Mouse (Mus musculus) hindlimb bud, embryonic 11.5 days (tissue): Measurements from ENCODE around the gene Izumo2.

Experiments used
- DNase-seq: peaks from one replicate; pipeline ENCODE4 v3.0.0-alpha.2; 2012; ENCODE audit warnings: low read depth, low spot score; ENCODE audit errors: extremely low spot score

Izumo2 gene

GRCm38 (mm10) chr7:44708574-44708973 lies at the start of gene Izumo2:
Izumo2 (plus strand) TSS chr7:44708742.
- no peak for DNase-seq

- DNase-seq: no peak
These were observed 47.3 kb upstream of the Izumo2 start for GRCm38 (mm10) chr7:44661219-44661618.

DNA sequence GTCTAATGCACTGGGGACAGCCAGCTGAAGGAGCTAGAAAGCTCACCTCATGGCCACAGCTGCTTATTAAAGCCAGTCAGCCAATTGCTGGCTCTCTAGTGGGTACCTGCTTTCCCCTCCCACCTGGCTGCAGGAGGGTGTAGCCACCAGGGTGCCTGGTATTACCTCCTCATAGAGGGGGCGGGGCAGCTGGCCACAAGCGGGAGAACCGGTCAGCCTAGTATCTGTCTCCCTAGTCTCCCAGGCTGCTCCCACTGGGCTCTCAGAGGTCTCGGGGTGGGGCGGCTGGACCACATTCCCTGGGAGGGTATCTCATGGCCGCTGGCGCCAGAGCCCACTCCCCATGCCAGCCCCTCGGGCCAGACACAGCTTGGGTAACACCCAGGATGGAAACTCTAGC lies 46.4 kb upstream of the Izumo2 start:
- DNase-seq: no peak

DNA sequence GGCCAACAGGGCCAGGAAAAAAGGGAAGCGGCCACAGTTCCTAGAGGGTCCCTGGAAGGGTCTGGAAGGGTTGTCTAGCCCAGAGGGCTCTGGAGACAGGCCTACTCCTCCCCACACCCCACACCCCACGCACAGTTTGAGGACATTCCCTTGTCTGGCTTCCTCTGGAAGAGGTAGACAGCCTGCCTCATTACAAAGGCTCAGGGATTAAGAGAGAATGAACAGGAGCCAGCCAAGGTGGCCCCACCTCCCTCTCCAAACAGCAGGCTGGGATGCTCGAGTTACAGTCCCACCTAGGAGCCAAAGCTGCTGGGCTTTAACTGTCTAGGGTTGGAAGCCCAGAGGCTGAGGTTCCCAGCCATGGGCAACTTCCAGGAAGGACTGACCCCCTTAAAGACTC lies 46.0 kb upstream of the Izumo2 start:
- DNase-seq: no peak

GRCm38 (mm10) chr7:44663546-44663945 lies 45.0 kb upstream of the Izumo2 start:
- DNase-seq: no peak

DNA sequence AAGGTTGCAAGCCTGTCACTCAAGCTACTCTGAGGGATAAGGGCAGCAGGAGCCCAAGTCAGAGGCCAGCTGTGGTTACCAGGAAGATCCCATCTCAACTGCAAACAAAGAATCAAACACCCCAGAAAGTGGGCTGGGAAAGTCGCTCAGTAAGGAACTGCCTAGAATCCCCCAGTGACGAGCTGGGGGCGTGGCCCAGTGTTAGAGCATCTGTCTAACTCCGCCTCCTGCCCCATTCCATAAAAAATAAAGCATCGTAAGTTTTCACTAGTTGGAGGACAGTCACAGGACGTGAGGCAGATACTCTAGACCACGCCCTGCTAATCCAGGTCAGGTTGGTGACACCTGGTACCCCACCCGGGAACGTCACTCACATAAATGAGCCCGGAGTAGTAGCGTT lies 43.8 kb upstream of the Izumo2 start:
- DNase-seq: no peak

DNA sequence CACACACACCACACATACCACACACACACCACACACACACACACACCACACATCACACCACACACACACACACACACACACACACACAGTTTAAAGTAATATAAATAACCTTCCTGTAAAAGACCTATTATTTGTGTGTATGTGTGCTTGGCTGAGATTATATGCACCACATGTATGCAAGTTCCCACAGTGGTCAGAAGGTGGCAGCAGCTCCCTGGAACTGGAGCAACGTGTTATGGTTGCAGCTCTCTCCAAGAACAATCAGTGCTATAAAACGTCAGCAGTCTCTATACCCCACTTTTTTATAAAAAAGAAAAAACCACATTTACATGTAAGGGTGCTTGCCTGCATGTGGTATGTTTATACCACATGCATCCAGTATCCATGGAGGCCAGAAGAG lies 42.1 kb upstream of the Izumo2 start:
- DNase-seq: no peak

- no peak for DNase-seq
These were observed 40.4 kb upstream of the Izumo2 start for GRCm38 (mm10) chr7:44667996-44668738.

DNA sequence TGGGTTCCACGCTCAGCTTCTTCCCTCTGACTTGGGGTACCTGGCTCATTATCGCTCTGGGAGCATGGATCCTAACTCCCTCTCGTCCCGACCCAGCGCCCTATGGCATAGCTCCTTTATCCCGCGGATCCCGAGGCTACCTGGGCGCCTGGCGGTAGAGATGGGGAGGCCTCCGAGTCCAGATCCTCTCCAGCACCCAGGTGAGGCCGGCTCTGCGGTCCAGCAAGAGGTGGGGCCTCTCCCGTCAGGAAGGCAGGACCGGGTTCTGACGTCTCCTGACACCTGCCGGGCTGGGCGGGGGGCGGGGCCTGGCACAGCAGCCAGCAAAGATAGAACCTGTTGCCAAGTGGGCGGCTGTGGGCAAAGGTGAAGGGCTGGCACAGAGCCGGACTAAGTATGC lies 39.4 kb upstream of the Izumo2 start:
- no peak for DNase-seq

GRCm38 (mm10) chr7:44670803-44671202 lies 37.7 kb upstream of the Izumo2 start, which contains the start of gene Myh14:
Myh14 (minus strand) TSS chr7:44670843.
- peak; percentile 26 for DNase-seq

DNA sequence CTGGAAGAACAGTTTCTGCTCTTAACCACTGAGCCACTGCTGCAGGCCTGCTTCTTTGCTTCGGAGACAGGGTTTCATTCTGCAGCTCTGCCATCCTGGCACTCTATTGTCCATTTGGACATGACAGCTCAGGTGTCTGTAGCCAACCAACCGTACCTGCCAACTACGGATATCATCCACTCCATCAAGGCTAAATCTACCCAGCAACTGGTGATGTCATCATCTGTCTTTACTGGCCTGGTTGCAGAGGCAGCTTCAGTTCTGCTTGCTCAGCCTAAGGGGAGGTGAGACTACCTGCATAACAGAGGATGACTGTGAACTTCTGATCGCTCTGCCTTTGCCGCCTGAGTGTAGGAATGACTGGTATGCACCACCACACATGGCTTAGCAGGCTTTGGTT lies 36.3 kb upstream of the Izumo2 start:
- DNase-seq: no peak

DNA sequence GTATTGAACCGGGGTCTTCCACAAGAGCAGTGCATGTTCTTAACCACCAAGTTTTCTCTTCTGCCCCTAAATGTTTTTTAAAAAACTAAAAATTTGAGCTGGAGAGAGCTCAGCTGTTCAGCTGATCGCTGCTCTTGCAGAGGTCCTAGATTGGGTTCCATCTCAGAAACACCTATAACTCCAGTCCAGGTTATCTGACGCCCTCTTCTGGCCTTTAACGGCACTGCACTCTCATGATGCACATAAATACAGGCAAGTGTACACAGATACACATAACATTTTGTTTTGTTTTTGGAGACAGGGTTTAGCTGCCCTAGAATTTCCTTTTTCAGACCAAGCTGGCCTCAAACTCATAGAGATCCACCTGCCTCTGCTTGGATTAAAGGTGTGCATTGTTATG lies 34.0 kb upstream of the Izumo2 start:
- no peak for DNase-seq

DNA sequence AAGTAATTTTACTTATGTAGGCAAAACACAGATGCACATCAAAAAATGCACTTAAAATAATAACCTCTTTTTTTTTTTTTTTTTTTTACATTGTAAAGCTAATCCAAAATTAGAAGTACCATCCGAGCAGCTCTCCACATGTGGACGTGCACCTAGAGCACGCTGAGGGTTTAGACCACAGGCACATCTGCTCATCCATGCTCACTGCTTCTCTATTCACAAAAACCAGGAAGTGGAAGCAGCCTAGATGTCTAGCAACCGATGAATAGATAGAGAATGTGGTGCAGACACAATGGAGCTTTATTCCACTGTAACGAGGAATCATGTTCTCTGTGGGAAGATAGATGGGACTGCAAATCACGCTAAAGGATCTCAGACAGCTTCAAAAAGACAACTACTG lies 33.4 kb upstream of the Izumo2 start:
- no peak for DNase-seq

- no peak for DNase-seq
These were observed 32.4 kb upstream of the Izumo2 start for GRCm38 (mm10) chr7:44676126-44676525.

- no peak for DNase-seq
These were observed 31.9 kb upstream of the Izumo2 start for GRCm38 (mm10) chr7:44676611-44677010.

GRCm38 (mm10) chr7:44683656-44684055 lies 24.9 kb upstream of the Izumo2 start:
- no peak for DNase-seq

- DNase-seq: no peak
These were observed 22.8 kb upstream of the Izumo2 start for GRCm38 (mm10) chr7:44685531-44686402.

DNA sequence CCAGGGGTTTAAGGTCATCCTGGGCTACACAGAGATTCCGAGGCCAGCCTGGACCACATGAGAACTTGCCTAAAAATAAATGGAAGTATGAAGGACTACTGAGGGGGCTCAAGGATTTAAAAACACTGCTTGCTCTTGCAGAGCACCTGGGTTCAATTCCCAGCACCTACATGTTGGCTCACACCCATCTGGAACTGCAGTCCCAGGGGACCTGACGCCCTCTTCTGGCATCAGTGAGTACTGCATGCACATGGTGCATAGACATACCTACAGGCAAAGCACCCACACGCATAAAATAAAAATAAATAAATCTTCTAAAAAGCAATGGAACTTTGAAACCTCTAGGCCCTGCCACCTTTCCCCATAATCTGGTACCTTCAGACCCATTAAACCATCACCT lies 19.7 kb upstream of the Izumo2 start:
- DNase-seq: no peak

DNA sequence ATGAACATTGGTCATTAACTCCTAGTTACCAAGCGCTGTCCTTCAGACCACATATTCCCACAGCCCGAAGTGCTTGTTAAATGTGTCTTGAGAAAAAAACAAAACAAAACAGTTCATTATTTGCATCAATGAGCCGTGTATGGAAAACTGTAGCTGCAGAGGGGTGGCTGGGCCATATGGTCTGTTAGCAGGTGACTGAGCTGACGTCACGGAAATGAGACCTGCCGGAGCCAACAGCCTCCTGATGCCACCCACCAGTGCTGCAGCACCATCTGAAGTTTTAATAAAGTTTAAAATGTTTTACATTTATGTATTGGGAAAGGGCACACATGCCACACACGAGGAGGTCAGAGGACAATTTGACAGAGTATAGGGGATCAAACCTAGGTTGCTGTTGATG lies 19.2 kb upstream of the Izumo2 start:
- DNase-seq: no peak

DNA sequence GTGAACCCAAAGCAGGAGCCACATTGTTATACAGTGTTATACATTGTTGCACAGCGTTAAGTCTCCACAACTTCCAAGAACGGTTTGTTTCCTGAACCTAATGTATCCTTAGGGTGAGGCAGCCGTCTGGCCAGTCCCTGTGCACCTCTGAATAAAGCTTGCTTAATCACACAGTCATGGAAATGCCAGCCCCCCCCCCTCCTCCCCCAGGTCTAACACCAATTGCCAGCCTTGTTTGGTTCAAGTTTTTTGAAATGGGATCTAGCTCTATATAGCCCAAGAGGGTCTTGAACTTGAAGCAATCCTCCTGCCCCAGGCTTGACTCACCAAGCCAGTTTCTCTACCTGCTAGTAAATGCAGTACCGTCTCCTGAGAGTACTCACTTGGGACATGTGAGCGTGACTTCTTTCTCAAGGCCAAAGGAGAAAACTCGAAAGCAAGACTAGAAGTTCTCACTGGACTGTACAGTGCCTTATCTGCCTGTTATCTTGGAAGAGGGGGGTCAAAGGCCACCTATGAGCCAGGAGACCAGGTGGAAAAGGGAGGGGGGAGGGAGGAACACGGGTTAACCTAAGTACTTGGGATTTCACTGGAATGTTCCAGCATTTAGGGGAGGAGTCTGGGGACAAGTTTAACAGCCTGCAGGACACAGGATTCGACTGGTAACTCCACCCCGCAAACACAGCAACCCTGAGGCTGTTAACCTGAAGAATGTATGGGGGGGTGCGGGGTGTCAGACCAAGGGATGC lies 14.9 kb upstream of the Izumo2 start:
- DNase-seq: no peak

- no peak for DNase-seq
These were observed 13.3 kb upstream of the Izumo2 start for GRCm38 (mm10) chr7:44695223-44695622.
